Mouse (Mus musculus) right cerebral cortex, adult 2 months (tissue): Measurements from ENCODE around the gene Hnrnpl.

ENCODE experiments used
- DNase-seq, 2 experiments: peaks; one replicate each; pipeline ENCODE4 v3.0.0; 2021 to 2022; ENCODE audit warnings: low spot score in 2 of 2

The Hnrnpl gene

DNA sequence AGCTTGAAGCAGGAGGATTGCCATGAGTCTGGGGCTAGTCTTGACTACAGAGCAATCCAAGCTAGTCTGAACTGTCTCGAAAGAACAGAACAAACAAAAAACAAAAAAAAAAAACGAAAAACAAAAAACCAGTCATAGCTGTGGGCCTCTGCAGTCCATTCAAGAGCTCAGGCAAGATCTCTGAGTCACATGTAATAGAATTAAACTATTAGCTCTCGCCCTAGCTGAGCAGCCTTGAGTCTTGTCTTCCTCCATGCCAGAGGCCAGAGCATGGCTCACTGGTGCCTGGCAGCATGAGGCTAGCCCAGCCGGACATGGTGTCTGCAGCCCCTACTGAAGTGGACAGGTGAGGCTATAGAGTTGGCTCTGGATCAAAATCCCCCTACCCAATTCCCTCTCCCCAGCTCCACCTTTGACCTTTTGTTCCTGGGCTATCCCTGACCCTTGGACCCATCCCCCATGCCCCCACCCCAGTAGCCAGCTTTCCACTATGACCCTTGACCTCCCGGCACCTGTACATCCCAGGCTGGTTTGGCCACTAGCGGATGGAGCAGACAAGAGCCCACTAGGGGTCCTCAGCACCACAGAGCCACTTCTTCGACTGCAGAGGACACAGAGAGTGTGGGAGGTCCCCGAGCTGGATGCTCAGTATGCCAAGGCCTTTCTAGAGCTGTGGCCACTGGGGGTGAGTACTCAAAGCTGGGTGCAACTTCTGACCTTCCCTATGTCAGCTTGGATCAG, 18.1 kb upstream of the Hnrnpl start:
- DNase-seq, result no peak

DNA sequence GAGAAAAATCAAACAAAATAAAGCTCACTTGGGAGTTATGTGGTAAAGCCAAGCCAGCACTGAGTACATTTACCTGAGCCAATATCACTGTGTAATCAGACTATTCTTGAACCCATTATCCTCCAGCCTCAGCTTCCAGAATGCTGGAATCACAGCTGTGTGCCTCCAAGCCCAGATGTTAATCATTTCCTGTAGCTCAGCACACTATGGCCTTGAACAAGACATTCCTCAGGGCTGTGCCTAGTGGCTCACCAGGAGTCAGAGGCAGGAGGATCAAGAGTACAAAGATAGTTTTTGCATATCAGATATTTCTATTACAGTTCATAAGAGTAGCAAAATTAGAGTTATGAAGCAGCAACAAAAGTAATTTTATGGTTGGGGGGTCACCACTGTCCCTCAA, 16.6 kb upstream of the Hnrnpl start:
- DNase-seq, result no peak

DNA sequence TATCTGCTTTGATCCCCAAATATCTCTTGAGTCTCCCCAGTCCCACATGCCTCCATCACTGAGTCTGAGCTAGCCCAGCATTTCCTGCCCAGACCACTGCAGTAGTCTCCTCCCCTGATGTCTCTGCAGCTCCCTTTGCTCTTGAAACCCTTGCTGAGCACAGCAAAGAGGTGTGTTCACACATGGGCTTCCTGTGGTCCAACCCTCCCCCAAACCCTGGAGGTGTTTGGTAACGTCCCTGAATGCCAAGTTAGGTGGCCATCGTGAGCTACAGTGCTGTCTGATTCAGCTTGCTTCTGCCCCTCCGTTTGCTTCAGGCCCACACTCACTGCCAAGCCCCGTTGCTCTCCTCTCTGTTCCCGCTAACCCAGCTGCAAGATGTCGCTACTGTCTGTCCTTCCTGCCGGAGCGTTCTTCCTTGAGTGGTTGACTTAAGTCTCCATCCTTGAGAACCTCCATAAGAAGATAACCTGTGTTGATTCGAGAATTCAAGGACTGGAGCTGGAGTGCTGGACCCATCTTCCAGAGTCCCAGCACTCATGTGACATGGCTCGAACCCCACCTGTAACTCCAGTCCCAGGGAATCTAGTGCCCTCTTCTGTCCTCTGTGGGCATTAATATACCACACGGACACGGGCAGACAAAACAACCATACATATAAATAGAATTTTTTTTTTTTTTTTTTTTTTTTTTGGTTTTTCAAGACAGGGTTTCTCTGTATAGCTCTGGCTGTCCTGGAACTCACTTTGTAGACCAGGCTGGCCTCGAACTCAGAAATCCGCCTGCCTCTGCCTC, 15.8 kb upstream of the Hnrnpl start:
- no peak for DNase-seq

DNA sequence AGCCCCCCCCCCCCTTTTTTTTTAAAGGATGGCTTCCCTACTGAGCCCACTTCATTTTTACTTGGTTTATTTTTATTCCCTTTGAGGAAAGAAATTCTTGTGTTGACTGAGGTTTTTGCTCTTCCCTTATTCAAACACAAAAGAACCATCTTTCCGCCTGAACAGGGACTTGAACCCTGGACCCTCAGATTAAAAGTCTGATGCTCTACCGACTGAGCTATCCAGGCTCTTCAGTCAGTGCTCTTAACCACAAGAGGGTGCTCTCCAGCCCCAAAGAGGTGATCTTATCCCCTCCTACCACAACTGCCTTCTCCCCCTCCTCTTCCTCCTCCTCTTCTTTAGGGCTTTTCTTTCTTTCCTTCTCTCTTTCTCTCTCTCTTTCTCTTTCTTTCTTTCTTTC, 14.5 kb upstream of the Hnrnpl start:
- DNase-seq, result no peak

DNA sequence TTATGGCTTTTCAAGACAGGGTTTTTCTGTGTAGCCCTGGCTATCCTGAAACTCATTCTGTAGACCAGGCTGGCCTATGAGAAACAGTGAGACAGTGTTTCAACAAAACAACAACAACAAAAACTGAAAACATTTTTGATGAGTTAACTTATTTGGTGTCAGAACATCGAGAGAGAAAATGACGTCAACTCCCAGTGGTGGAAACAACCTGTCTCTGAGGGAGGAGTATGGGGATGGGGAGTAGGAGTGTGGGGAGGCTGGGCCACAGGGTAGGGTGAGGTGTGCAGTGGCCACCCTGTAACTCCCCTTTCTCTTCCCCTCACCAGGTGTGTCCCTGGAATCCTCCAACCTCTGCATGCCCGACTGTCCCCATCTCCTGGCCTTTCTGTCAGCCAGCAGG, 13.8 kb upstream of the Hnrnpl start:
- DNase-seq, result no peak

DNA sequence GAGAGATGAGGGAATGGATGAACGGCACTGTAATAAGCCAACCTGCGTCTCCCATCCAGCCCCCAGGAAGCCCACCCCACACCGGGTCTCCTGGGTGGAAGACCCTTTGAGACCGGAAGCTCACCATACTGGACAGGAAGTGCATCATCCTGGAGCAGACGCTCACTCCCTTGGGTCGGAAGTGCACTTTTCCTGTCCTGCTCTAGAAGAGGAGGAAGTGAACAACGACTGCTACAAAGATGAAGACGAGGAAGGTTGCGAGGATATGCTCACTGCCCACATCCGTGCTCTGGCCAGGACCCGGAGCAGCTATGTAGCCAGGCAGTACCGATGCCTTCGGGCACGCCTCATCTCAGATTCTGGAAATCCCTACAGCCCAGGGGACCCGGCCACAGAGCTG, 12.5 kb upstream of the Hnrnpl start:
- DNase-seq, result no peak

DNA sequence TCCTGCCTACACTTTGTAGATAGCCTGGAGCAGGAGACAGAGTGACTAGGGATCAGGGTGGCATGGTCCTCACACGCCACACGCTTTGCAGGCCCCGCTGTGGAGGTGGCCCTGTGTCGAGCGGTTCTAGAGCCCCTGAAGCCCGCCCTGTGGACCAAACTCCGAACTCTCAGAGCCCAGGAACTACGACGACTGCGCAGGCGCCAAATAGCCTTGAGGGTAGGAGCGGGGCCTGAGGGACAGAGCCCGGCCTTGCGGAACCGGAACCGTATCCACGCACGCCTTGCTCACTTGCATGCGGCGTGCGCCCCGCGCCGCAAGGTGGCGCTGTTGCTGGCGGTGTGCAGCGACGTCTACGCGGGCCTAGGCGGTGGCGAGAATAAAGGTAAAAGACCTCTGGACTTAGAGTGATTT, 11.8 kb upstream of the Hnrnpl start:
- DNase-seq, result peak; percentile 77 to 80

DNA sequence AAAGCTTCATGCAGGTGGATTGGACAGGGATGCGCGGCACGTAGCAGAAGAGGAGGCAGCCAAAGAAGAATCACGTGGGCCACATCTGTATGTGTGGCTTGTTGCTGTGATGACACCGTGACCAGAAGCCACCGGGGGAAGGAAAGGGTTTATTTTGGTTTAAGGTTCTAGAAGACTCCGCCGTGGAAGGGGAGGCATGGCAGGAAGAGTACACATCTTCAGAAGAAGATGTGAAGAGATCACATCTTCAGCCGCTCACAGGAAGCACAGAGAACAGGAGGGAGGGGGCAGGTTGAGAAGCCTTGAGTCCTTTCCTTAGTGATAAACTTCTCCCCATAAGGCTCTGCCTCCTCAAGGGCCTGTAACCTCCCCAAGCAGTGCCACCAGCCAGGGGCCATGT, 8.3 kb upstream of the Hnrnpl start:
- DNase-seq, result no peak

DNA sequence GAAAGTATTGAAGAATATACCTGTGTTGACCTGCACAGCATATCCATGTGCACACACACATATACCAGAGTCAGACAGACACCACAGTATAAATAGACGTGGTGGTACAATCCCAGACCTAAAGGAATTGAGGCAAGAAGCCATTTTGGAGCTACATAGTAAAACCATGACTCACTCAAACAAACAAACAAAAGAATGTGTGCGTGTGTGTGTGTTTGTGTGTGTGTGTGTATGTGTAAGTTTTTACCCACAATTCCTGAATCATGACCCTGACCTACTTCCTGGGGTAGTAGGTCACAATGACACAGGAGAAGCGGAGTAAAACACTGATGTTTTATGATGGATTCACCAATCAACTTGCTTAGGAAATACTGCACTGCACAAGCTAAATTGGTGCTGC, 6.9 kb upstream of the Hnrnpl start:
- DNase-seq, result no peak

DNA sequence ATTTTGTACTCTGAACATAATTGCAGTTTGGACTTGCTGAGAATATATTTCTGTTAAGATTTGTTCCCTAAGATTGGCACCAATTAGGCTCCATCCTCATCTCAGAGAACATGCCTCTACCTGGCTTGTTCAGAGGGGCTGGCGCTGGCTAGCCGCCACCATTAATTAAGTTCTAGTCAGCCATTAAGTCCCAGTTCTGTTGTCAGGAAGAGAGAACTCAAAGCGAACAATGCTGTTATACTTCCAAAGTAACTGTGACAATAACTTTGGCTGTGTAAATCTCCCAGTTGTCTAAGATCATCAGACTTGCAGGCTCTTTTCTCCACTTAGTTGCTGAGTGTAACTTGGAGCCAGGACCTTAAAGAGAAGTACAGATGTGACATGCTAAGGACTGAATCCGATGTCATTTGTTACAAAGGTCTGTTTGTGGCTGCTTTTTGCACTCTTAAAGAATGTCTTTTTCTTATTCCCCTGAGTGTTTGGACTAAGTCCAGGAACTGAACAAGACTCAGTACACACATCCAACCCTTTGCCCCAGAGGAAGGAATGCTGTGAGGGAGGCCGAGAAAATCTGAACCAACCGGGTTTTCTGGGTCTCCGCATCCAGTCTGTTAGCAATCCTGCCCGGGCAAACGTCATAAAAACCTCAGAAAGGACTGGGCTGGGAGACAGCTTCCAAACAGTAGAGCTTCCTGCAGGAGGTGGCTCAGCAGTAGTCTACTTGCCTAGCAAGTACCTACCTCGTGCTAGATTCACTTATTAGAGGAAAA, 6.3 kb upstream of the Hnrnpl start:
- DNase-seq, result no peak

DNA sequence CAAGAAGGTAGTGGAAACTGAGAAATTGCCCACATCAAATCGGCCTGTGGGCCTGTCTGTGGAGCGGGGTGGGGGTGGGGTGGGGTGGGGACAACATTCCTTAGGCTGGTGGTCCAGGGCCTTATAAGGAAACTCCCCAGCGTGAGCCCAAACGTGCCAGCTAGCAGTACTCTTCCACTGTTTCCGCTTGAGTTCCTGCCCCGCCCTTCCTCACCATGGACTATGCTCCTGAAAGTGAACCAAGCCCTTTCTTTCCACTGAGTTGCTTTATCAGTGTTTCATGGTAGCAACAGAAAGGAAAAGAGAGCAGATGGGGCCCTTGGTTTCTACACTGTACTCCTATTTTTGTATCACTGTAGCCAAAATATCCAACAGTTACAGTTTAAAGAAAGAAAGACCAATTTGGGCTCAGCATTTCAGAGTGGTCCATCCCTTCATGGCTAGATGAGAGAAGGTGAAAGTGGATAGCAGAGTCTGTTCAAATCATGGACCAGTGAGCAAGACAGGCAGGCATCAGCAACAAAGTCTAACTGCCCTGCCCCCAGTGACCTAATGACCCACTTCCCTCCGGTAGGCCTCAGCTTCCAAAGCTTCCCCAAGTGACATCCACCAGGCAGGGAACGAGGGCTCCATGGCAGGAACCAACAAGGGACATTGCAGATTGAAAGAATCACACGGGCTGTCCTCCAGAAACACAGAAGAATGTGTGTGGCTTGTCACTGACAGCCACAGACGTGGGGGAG, 5.3 kb upstream of the Hnrnpl start:
- DNase-seq, result no peak

DNA sequence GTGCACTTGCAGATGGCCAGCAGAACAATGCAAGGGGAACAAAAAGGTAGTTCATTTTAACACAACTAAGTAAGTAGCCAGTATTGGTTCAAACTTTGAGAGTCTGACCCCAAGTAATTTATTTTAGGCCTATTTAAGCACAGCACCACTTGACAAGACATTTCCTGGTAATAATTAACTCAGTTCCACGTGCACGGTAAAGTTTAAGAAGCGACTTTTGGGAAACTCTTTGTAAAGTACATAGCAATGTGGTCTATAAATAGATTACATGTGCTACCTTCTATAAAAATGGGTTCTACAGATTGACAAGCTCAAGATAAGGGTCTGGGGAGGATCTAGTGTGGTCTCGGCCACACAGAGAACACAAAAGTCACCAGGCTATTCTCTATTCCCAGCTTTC, 4.6 kb upstream of the Hnrnpl start:
- no peak for DNase-seq

DNA sequence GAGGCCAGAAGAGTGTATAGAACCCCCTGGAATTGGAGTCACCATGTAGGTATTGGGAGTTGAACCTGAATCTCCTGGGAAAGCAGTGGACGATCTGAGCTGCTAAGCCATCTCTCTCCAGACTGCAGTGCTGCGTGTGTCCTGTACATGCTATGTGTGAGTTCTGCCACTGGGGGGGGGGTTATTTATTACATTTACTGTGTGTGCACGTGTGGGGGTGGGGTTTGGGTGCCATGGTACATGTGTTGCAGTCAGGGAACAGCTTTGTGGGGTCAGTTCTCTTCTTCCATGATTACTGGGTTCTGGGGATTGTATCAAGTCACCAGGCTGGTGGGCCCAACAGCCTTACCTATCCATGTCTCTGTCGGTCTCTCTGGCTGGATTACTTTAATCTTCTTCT, 1.5 kb upstream of the Hnrnpl start:
- no peak for DNase-seq

DNA sequence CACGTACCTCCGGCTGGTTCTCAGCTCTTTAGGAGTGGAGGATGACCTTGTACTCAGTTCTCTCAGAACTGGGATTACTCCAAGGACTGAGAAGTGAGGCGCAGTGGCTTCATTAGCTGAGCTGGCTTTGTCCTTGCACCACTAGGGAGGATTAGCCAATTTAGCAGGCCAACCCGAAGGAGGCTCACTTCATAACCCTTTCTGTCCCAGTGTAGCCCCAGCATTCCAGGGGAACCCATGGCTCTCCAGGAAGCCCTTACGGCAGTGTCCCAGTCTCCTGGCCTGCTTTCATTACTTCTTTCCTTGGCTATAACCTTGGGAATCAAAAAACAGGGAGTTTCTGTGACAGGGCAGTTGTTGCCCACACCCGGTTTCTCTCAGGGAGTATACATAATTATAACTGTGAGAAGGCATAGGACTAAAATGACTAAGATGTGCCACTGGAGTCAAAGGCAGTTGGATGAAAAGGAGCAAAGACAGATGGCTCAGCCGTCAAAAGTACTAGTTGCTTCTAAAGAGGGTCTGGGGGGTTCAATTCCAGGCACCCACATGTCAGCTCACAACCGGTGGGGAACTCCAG, 610 bp upstream of the Hnrnpl start:
- DNase-seq, result no peak

DNA sequence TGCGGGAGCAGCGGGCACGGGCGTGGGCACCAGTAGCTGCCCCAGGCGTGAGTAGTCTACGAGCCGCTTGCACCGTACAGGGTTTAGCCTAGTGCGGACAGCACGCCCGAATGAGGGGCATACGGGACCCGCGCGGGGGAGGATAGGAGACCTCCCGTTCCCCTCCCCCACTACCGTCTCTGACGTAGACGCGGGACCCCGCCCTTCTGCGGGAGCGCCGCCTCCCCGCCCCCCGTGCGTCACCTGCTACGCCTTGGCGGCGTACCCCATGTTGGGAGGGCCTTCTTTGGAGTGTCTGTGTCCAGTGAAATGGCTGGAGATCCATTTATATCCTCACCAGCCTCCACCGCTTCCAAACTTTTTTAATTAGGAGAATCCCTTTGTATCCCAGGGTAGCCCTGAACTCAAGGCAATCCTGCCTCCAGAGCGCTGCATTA, 634 bp downstream of the Hnrnpl start:
- peak; percentile 95 for DNase-seq

DNA sequence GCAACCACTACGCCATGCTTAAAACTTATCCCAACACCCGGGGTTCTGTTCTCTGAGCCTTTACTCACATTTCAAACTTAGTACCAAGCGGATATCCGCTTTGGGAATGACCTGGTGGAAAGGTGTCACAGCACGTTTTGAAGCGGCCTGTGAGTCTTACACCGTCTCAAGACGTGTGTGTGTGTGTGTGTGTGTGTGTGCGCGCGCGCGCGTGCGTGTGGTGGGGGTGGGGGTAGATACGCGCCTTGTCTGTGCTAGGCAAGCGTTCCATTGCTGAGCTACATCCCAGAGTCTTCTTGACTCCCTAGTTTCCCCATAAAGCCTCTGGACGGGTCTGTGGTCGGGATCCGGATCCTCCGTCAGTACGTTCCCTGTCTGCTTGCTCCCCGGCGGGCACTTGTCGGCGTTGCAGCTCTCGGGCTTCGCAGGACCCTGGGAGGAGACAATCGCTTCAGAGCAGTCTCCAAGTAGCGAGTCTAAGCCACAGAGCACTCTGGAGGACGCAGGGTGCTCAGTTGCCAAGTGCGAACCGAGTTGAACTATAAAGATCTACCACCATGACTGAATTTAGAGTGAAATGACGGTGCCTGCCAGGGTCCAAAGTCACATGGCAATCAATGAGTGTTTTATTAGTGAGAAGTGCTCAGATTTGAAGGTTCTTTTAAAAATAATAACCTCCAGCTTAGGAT, 1.2 kb downstream of the Hnrnpl start:
- DNase-seq, result peak in 1 of 2 experiments; percentile 62

DNA sequence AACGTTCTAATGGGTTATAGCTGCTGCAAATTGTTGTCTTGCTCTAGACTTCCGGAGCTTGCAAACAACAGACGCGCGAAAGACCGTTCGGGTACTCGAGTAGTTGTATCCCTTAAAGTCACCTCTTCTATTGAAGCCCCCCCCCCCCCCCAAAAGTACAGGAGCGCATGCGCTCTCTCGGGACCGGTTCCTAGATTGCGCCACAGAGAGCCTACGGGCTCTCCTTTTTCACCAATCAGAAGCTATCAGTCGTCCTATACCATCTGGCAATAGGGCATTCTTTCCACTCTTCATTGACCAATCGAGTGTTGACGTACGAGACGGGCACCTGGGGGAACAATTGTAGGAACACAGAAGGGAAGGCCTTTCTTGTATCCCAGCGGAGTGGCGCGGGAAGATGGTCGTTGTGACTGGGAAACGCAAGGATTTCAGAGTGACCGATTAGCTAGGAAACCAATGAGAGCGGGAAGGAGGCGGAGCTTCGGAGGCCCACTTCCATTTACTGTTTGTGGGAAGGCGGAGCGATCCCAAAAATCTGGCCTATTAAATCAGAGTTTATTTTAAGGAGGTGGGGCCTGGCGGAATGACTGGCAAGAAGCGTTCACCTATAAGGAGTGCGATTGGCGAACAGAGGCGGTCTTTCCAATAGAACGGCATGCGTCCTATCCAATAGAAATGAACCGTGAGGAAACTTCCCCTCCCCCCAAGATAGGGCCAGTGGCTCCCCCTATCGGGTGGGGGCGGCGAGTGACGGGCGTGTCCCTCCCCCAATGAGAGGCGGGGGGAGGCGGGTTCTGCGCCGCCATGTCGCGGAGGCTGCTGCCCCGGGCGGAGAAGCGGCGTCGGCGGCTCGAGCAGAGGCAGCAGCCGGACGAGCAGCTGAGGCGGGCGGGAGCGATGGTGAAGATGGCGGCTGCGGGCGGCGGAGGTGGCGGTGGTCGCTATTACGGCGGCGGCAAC, 2.0 kb downstream of the Hnrnpl start:
- peak; percentile 99 for DNase-seq

DNA sequence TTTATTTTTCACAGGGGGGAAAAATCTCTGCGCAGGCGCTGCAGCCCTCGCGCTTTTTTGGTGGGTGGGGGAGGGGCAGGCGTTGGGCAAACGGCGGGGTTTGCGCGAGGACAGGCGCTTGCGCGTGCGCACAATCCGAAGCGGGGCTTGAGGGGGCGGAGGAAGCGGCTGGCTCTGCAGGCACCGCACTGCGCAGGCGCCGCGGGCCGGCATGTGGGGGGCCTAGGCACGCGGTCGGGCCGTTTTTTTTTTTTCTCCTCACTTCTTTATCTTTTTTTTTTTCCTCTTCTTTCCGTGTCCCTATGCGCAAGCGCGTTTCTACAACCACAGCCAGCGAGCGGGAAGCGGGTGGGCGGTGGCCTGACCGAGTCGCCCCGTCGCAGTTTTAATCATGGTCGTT, 2.9 kb downstream of the Hnrnpl start:
- DNase-seq, result peak; percentile 84 to 91

DNA sequence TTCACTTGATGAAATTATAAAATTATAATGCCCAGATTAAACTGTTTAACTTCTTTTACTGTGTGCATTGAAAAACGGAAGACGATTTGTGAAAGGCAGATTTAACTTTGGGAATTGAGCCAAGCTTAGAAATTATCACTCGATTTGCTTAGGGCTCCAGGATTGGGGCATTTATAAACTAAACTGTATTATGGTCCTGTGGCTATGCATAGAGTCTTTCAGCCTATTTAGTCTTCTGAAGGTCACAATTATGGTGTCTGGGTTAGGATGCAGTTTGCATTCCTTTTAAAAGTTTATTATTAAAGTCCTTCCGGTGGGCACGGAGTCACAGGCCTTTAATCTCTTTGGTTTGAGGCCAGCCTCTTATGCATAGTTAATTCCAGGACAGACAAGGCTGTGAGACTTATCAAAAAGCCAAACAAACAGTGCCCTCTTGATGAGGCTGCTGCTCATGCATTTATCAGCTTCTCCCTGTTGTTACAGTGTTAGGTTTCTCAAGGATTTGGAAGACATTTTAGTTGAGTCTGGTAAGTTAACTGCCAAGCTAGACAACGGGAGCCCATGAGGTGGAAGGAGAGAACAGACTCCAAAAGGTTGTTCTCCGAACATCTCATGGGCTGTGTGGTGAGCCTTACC, 3.4 kb downstream of the Hnrnpl start:
- no peak for DNase-seq
